ENCODE assay signal across 9 mouse cellular contexts in the genomic region with DNA sequence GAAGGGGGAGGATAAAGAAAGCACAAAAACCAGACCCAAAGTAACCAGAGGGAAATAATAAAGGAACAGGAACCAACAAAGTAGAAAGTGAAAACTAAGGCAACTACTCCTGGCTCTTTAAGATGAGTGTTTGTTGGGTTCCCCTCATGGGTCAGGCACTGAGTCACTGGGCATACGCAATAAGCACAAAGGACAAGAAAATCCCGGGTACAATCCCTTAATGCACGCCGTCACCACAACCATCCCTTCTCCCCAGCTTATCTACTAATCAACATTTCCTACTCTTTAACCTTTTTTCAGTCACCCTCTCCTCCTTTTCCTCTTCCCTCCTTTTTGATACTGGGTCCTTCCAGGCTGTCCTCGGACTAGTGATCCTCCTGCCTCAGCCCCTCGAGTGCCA. TPM values are rescaled to one million over a fixed set of nuclear protein-coding genes. Genes with fewer than 3 reads are reported as not detected.
DNase-seq lines count a peak whose midpoint lies in the region; ATAC-seq and TF ChIP-seq lines count a peak whose summit lies in the region.
"Had no signal": no experiment of that assay in that cellular context is flagged by ENCODE, and none has a peak within 500 bp of the region (broad histone marks: within the 10 kb centered on the region; RNA-seq: fewer than 3 reads in every experiment).

No protein-coding gene starts in this region.

- H3K4me3 ChIP-seq in heart, postnatal 0 days (ENCODE audit: low read depth, low read length), result peak overlapping the region; percentile 63; the same call in 1 of the 2 replicates
- peak overlapping the region; percentile 69 to 88; a peak in 3 of 4 replicates for H3K4me3 ChIP-seq in MEL (ENCODE audit: control insufficient read depth in 1 of 2, insufficient read depth in 1 of 2, low read depth in 2 of 2, low read length in 2 of 2)
- H3K4me3 ChIP-seq in hindbrain, embryonic 12.5 days, result peak overlapping the region; percentile 64
- peak overlapping the region; percentile 78 for H3K4me3 ChIP-seq in midbrain, embryonic 11.5 days (ENCODE audit: low read depth, low read length)

- H3K9me3 ChIP-seq in heart, postnatal 0 days (replicated peaks; ENCODE audit: control insufficient read depth, low read length), result no peaks in the 10 kb centered on the region
- no peaks in the 10 kb centered on the region for H3K9me3 ChIP-seq in MEL (replicated peaks; ENCODE audit: insufficient read depth, low read length)
- H3K9me3 ChIP-seq in hindbrain, embryonic 12.5 days (replicated peaks), result no peaks in the 10 kb centered on the region
- no peaks in the 10 kb centered on the region for H3K9me3 ChIP-seq in midbrain, embryonic 11.5 days (ENCODE audit: control insufficient read depth, low read length)

- no peak for TF ChIP-seq EP300 in heart, postnatal 0 days (IDR thresholded peaks at IDR 0.05; ENCODE audit: low read depth)
- TF ChIP-seq EP300 in MEL (IDR thresholded peaks at IDR 0.05; ENCODE audit: low read depth in 1 of 2, low read length in 2 of 2), result no peak

- H3K36me3 ChIP-seq in heart, postnatal 0 days (replicated peaks; ENCODE audit: control insufficient read depth, insufficient read depth, low read length), result peaks cover 22% of the 10 kb centered on the region
- H3K36me3 ChIP-seq in MEL (ENCODE audit: control insufficient read depth in 1 of 2, insufficient read depth in 2 of 2, low read length in 2 of 2), result peaks cover 0 to 27% of the 10 kb centered on the region in 2 experiments; a peak in 3 of 4 replicates
- peaks cover 15% of the 10 kb centered on the region for H3K36me3 ChIP-seq in hindbrain, embryonic 12.5 days
- no peaks in the 10 kb centered on the region; the same call in 1 of the 2 replicates for H3K36me3 ChIP-seq in midbrain, embryonic 11.5 days (ENCODE audit: control insufficient read depth, insufficient read depth, low read length)

- no peak; a peak in 1 of 4 replicates for TF ChIP-seq POLR2A in MEL (IDR thresholded peaks at IDR 0.05; ENCODE audit: control insufficient read depth in 1 of 2, insufficient read depth in 1 of 2, low read depth in 1 of 2, low read length in 2 of 2, poor library complexity in 1 of 2)

- 0 out of 2 replicates have a peak overlapping the region, but pooled peaks have one; percentile 52 for H3K9ac ChIP-seq in heart, postnatal 0 days (replicated peaks; ENCODE audit: low read depth, low read length)
- peak overlapping the region; percentile 78 for H3K9ac ChIP-seq in MEL (ENCODE audit: control insufficient read depth, low read depth, low read length, poor library complexity, severe bottlenecking)
- no peak overlapping the region for H3K9ac ChIP-seq in hindbrain, embryonic 12.5 days
- no peak overlapping the region for H3K9ac ChIP-seq in midbrain, embryonic 11.5 days (ENCODE audit: low read length)

- H3K4me2 ChIP-seq in heart, postnatal 0 days (ENCODE audit: low read depth, low read length), result peak overlapping the region; percentile 59
- peak overlapping the region; percentile 57 for H3K4me2 ChIP-seq in hindbrain, embryonic 12.5 days (replicated peaks)
- H3K4me2 ChIP-seq in midbrain, embryonic 11.5 days, result no peak overlapping the region; the same call in 1 of the 2 replicates

- no peaks in the 10 kb centered on the region for H3K27me3 ChIP-seq in heart, postnatal 0 days (ENCODE audit: control insufficient read depth, insufficient read depth, low read length)
- no peaks in the 10 kb centered on the region for H3K27me3 ChIP-seq in MEL (ENCODE audit: control insufficient read depth in 1 of 2, insufficient read depth in 2 of 2, low read length in 2 of 2)
- H3K27me3 ChIP-seq in hindbrain, embryonic 12.5 days, result no peaks in the 10 kb centered on the region
- no peaks in the 10 kb centered on the region for H3K27me3 ChIP-seq in midbrain, embryonic 11.5 days (ENCODE audit: control insufficient read depth, insufficient read depth, low read length)

- peaks cover 16% of the 10 kb centered on the region for H3K79me2 ChIP-seq in MEL (ENCODE audit: control insufficient read depth, insufficient read depth, low read length, poor library complexity)

- intact Hi-C loops in heart, postnatal 14 days (cut with DNase I), result no loop called here

- no peak for ATAC-seq in heart, postnatal 0 days (ENCODE audit: insufficient read depth, low read depth)
- no peak for ATAC-seq in hindbrain, embryonic 12.5 days (ENCODE audit: low FRiP score)
- no peak for ATAC-seq in midbrain, embryonic 11.5 days (ENCODE audit: low FRiP score)
- ATAC-seq in inflammation-experienced regulatory T-cells, adult 6 months, result no peak

- no peak for DNase-seq in heart, postnatal 0 days (ENCODE audit: low spot score)
- no peak for DNase-seq in heart, postnatal 14 days
- no peak for DNase-seq in MEL (ENCODE audit: low read depth, low spot score)
- no peak for DNase-seq in midbrain, embryonic 11.5 days (ENCODE audit: low spot score, missing footprints)
- DNase-seq in thymus, postnatal 25 days, result no peak
- DNase-seq in layer of hippocampus, postnatal 14 days (ENCODE audit: low spot score in 2 of 2), result no peak
- DNase-seq: kidney, postnatal 25 days had no signal

- TF ChIP-seq RAD21 in MEL (IDR thresholded peaks at IDR 0.05; ENCODE audit: low read depth, low read length), result no peak

- peaks cover 15% of the 10 kb centered on the region for H3K4me1 ChIP-seq in heart, postnatal 0 days (ENCODE audit: control insufficient read depth, insufficient read depth)
- H3K4me1 ChIP-seq in MEL (ENCODE audit: control insufficient read depth in 1 of 2, insufficient read depth in 2 of 2, low read length in 2 of 2), result peaks cover 22 to 37% of the 10 kb centered on the region in 2 experiments
- peaks cover 23% of the 10 kb centered on the region for H3K4me1 ChIP-seq in hindbrain, embryonic 12.5 days
- peaks cover 15% of the 10 kb centered on the region for H3K4me1 ChIP-seq in midbrain, embryonic 11.5 days (ENCODE audit: control insufficient read depth, insufficient read depth, low read length)

- WGBS in heart, postnatal 0 days, result 72% methylated on average over 6 of the region's 6 CpGs
- 89% methylated on average over 6 of the region's 6 CpGs for WGBS in hindbrain, embryonic 12.5 days
- WGBS in midbrain, embryonic 11.5 days, result 88% methylated on average over 6 of the region's 6 CpGs

- H3K27ac ChIP-seq in heart, postnatal 0 days (ENCODE audit: low read depth), result no peak overlapping the region
- no peak overlapping the region for H3K27ac ChIP-seq in MEL (ENCODE audit: control insufficient read depth, low read depth, low read length)
- H3K27ac ChIP-seq in hindbrain, embryonic 12.5 days, result no peak overlapping the region
- no peak overlapping the region for H3K27ac ChIP-seq in midbrain, embryonic 11.5 days (ENCODE audit: low read depth, low read length)

- no peak for TF ChIP-seq CTCF in heart, postnatal 0 days (IDR thresholded peaks at IDR 0.05; ENCODE audit: low read depth)
- no peak for TF ChIP-seq CTCF in MEL (IDR thresholded peaks at IDR 0.05 in 2 of 3, conservative IDR thresholded peaks at IDR 0.05 in 1 of 3; ENCODE audit: control insufficient read depth in 1 of 3, insufficient read depth in 1 of 3, low read depth in 2 of 3, low read length in 3 of 3, poor library complexity in 1 of 3, severe bottlenecking in 1 of 3)

RNA-seq across cellular contexts. Expression of a gene that starts 1.3 kb away (rescaled TPM):
- total RNA-seq in heart, postnatal 0 days (2014; rRNA removed; ENCODE audit: low replicate concordance), result 44.7 and 53.0 TPM in 2 replicates
- 60.6 and 61.0 TPM in 2 replicates for polyA plus RNA-seq in heart, postnatal 0 days (2015; fragmentation: Nextera tagmentation; extraction: Ambion mirVana)
- 10 to 100 TPM; 71.6 to 75.1 TPM for total RNA-seq in heart, postnatal 14 days (2021)
- 31.8 and 35.7 TPM in 2 replicates for total RNA-seq in MEL (2012; rRNA removed)
- 10 to 100 TPM in 1 of 2 experiments, not detected in 1; 72.4 TPM for polyA plus RNA-seq in MEL (2012; ENCODE audit: insufficient read depth in 1 of 2, insufficient read length in 2 of 2, low read depth in 1 of 2, low replicate concordance in 2 of 2, missing spikeins in 1 of 2)
- polyA plus RNA-seq in hindbrain, embryonic 12.5 days (2016; fragmentation: Nextera tagmentation; extraction: Ambion mirVana), result 90.1 and 90.4 TPM in 2 replicates
- polyA plus RNA-seq in midbrain, embryonic 11.5 days (2014; fragmentation: Nextera tagmentation; extraction: Ambion mirVana), result 66.2 and 76.5 TPM in 2 replicates
- 100 to 1,000 TPM in 1 of 3 experiments, 10 to 100 TPM in 2; 65.3 to 134 (median 90.9) TPM for polyA plus RNA-seq in inflammation-experienced regulatory T-cells, adult 6 months (2017; shearing (Covaris generic))
- 100 to 1,000 TPM; 325 to 336 TPM for total RNA-seq in layer of hippocampus, postnatal 14 days (2021)

RNA-seq across cellular contexts. Expression of a gene that starts 2.1 kb away (rescaled TPM):
- total RNA-seq in heart, postnatal 0 days (2014; rRNA removed; ENCODE audit: low replicate concordance), result 3.5 and 16.1 TPM in 2 replicates
- 25.7 and 26.7 TPM in 2 replicates for polyA plus RNA-seq in heart, postnatal 0 days (2015; fragmentation: Nextera tagmentation; extraction: Ambion mirVana)
- total RNA-seq in heart, postnatal 14 days (2021), result 10 to 100 TPM; 15.9 to 18.0 TPM
- 30.7 and 32.9 TPM in 2 replicates for total RNA-seq in MEL (2012; rRNA removed)
- polyA plus RNA-seq in MEL (2012; ENCODE audit: insufficient read depth in 1 of 2, insufficient read length in 2 of 2, low read depth in 1 of 2, low replicate concordance in 2 of 2, missing spikeins in 1 of 2), result 10 to 100 TPM in 1 of 2 experiments, not detected in 1; 52.7 TPM
- polyA plus RNA-seq in hindbrain, embryonic 12.5 days (2016; fragmentation: Nextera tagmentation; extraction: Ambion mirVana), result 39.8 and 43.0 TPM in 2 replicates
- polyA plus RNA-seq in midbrain, embryonic 11.5 days (2014; fragmentation: Nextera tagmentation; extraction: Ambion mirVana), result 39.0 and 43.9 TPM in 2 replicates
- polyA plus RNA-seq in inflammation-experienced regulatory T-cells, adult 6 months (2017; shearing (Covaris generic)), result 10 to 100 TPM; 46.0 to 72.8 (median 53.3) TPM
- 10 to 100 TPM; 31.4 to 33.9 TPM for total RNA-seq in layer of hippocampus, postnatal 14 days (2021)

RNA-seq across cellular contexts. Expression of a gene that starts 9.2 kb away (rescaled TPM):
- not detected in 2 replicates for total RNA-seq in heart, postnatal 0 days (2014; rRNA removed; ENCODE audit: low replicate concordance)
- polyA plus RNA-seq in heart, postnatal 0 days (2015; fragmentation: Nextera tagmentation; extraction: Ambion mirVana), result not detected in 2 replicates
- total RNA-seq in heart, postnatal 14 days (2021), result not detected
- not detected in 2 replicates for total RNA-seq in MEL (2012; rRNA removed)
- under 1 TPM in 1 of 2 experiments, not detected in 1; 0.11 TPM for polyA plus RNA-seq in MEL (2012; ENCODE audit: insufficient read depth in 1 of 2, insufficient read length in 2 of 2, low read depth in 1 of 2, low replicate concordance in 2 of 2, missing spikeins in 1 of 2)
- polyA plus RNA-seq in hindbrain, embryonic 12.5 days (2016; fragmentation: Nextera tagmentation; extraction: Ambion mirVana), result 3.2 and 4.0 TPM in 2 replicates
- polyA plus RNA-seq in midbrain, embryonic 11.5 days (2014; fragmentation: Nextera tagmentation; extraction: Ambion mirVana), result not detected in 2 replicates
- not detected for polyA plus RNA-seq in inflammation-experienced regulatory T-cells, adult 6 months (2017; shearing (Covaris generic))
- under 1 TPM in 1 of 2 experiments, not detected in 1; 0.41 TPM for total RNA-seq in layer of hippocampus, postnatal 14 days (2021)

RNA-seq across cellular contexts. Expression of a gene that starts 23.4 kb away (rescaled TPM):
- 22.6 and 33.4 TPM in 2 replicates for total RNA-seq in heart, postnatal 0 days (2014; rRNA removed; ENCODE audit: low replicate concordance)
- polyA plus RNA-seq in heart, postnatal 0 days (2015; fragmentation: Nextera tagmentation; extraction: Ambion mirVana), result 15.8 and 17.0 TPM in 2 replicates
- total RNA-seq in heart, postnatal 14 days (2021), result 10 to 100 TPM; 14.1 to 16.3 TPM
- total RNA-seq in MEL (2012; rRNA removed), result 19.2 and 21.3 TPM in 2 replicates
- 10 to 100 TPM in 1 of 2 experiments, not detected in 1; 51.4 TPM for polyA plus RNA-seq in MEL (2012; ENCODE audit: insufficient read depth in 1 of 2, insufficient read length in 2 of 2, low read depth in 1 of 2, low replicate concordance in 2 of 2, missing spikeins in 1 of 2)
- 25.7 and 28.0 TPM in 2 replicates for polyA plus RNA-seq in hindbrain, embryonic 12.5 days (2016; fragmentation: Nextera tagmentation; extraction: Ambion mirVana)
- 25.9 and 27.7 TPM in 2 replicates for polyA plus RNA-seq in midbrain, embryonic 11.5 days (2014; fragmentation: Nextera tagmentation; extraction: Ambion mirVana)
- polyA plus RNA-seq in inflammation-experienced regulatory T-cells, adult 6 months (2017; shearing (Covaris generic)), result 10 to 100 TPM in 2 of 3 experiments, 1 to 10 TPM in 1; 9.1 to 13.2 (median 10.8) TPM
- total RNA-seq in layer of hippocampus, postnatal 14 days (2021), result 10 to 100 TPM; 14.4 to 15.0 TPM

RNA-seq across cellular contexts. Expression of a gene that starts 23.6 kb away (rescaled TPM):
- 2.1 and 2.7 TPM in 2 replicates for total RNA-seq in heart, postnatal 0 days (2014; rRNA removed; ENCODE audit: low replicate concordance)
- 2.3 and 2.4 TPM in 2 replicates for polyA plus RNA-seq in heart, postnatal 0 days (2015; fragmentation: Nextera tagmentation; extraction: Ambion mirVana)
- 1 to 10 TPM; 2.2 to 4.0 TPM for total RNA-seq in heart, postnatal 14 days (2021)
- total RNA-seq in MEL (2012; rRNA removed), result 32.9 and 39.9 TPM in 2 replicates
- polyA plus RNA-seq in MEL (2012; ENCODE audit: insufficient read depth in 1 of 2, insufficient read length in 2 of 2, low read depth in 1 of 2, low replicate concordance in 2 of 2, missing spikeins in 1 of 2), result 10 to 100 TPM in 1 of 2 experiments, not detected in 1; 63.9 TPM
- polyA plus RNA-seq in hindbrain, embryonic 12.5 days (2016; fragmentation: Nextera tagmentation; extraction: Ambion mirVana), result 2.2 and 2.7 TPM in 2 replicates
- polyA plus RNA-seq in midbrain, embryonic 11.5 days (2014; fragmentation: Nextera tagmentation; extraction: Ambion mirVana), result 1.9 and 2.5 TPM in 2 replicates
- 100 to 1,000 TPM; 216 to 294 (median 288) TPM for polyA plus RNA-seq in inflammation-experienced regulatory T-cells, adult 6 months (2017; shearing (Covaris generic))
- total RNA-seq in layer of hippocampus, postnatal 14 days (2021), result 1 to 10 TPM; 2.9 to 3.3 TPM

Comparison
In these comparisons a context has a peak if more than half of its experiments do, and no peak if none do; other contexts are left out.
1. H3K9ac ChIP-seq: peak in heart, postnatal 0 days (single experiment) and MEL (single experiment); none in hindbrain, embryonic 12.5 days (single experiment) and midbrain, embryonic 11.5 days (single experiment).
2. Peak in every context shown above with its lines, with median percentiles within 50 percentile points of each other: H3K4me3 ChIP-seq.